Mouse (Mus musculus): ENCODE measurements around the gene Fezf1.

Gene Fezf1

GRCm38 (mm10) chr6:23247512-23248312, 450 bp downstream of the Fezf1 start:
- no peak for DNase-seq (ENCODE audit: low spot score in 2 of 2)

DNA sequence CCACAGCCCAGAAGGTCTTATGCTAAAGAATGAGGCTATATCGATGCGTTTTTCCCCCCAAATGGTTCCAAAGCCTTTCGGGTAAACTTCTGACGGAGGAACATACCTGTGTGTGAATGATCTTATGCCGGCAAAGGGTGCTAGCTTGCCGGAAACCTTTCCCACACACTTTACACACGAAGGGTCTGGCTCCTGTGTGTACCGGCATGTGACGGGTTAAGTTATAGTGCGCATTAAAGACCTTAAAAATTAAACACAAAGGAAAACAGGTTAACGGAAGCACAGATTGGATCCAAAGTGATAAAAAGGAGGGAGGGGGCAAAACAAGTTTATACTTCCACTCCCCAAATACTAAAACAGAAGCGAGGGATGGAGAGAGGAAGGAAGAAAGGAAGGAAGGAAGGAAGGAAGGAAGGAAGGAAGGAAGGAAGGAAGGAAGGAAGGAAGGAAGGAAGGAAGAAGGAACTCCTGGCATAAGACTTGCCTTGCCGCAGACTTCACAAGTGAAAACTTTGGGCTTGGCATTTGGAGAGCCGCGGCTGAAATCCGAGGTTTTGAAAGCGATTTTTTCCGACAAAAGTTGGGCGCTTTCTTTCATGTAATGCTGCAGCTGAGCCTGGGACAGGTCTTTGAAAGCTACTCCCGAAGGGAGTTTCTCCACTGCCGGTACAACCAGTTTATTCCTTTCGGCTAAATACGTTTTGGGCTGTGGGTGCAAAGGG, 1.2 kb downstream of the Fezf1 start:
- no peak for DNase-seq (ENCODE audit: low spot score in 2 of 2)

DNA sequence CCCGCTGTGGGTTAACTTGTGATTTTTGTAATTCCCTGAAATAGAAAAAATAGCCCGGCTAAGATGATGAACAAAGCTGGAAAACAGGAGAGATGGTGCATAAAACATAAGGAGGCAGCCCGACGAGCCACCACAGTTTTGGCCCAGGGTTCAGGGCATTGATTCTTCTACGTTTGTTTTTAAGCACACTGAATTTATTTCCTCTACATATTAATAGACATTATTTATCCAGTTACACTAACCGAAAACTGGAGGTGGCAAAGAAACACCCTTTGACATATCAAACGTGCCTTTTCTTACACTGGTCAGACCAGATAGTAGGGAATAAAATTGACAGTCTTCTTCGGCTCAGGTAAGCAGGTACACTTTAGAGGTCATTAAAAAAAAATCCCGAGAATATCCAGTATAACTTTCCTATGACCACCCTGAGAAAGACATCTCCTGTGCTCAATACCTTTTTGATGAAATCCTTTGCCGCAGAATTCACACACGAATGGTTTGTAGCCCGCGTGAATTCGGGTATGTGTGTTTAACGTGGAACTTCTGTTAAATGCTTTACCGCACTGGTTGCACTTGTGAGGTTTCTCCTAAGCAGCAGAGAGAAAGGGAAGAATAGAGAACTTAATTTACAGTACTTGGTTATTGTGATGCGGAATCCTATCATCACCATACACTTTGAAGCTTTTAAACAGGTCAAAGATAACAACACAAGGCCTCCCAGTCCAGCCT, 1.9 kb downstream of the Fezf1 start:
- DNase-seq (ENCODE audit: low spot score in 2 of 2), result no peak

GRCm38 (mm10) chr6:23245545-23246011, 2.6 kb downstream of the Fezf1 start:
- DNase-seq (ENCODE audit: low spot score in 2 of 2), result no peak

DNA sequence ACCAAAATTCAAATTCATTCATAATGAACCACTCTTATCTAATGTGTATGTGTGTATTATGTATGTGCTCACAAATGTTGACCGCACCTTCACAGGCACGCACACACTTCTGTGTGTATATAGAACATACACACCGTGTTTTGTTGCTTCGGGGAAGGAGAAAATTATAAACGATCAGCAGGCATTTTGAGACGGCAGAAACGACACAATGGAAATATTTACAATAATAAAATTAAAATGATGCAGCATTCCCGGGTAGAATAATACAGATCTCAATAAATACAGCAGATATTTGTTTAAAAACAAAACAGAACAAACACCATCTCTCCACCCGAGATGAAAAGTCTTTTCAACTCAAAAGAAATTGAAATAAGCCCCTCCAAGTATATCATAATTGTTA, 3.0 kb downstream of the Fezf1 start:
- DNase-seq (ENCODE audit: low spot score in 2 of 2), result no peak

GRCm38 (mm10) chr6:23243821-23244760, 4.1 kb downstream of the Fezf1 start:
- DNase-seq (ENCODE audit: low spot score in 2 of 2), result no peak

GRCm38 (mm10) chr6:23211499-23211898, 36.7 kb downstream of the Fezf1 start:
- DNase-seq (ENCODE audit: low spot score in 2 of 2), result no peak

- no peak for DNase-seq (ENCODE audit: low spot score in 2 of 2)
Measured at GRCm38 (mm10) chr6:23207791-23208190, 40.4 kb downstream of the Fezf1 start.

DNA sequence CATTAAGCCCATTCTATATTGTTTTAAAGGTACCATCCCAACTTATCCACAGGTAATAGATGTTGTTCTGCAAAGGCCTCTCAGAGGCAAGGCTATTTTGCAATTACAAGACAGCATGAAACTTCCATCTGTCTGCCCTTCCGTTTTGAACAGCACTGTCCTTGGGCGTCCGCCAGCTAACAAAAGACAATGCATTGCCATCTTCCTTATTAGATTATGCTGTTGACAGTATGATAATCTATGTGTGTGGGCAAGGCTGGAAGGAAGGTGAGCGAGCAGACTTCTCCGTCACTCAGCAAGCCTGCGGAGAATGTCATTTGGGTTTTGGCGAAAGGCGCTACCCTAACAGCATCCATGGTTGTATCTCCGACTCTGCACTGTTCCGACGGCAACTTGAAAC, 45.5 kb downstream of the Fezf1 start:
- no peak for DNase-seq (ENCODE audit: low spot score in 2 of 2)
